Comparison of ENCODE assay signal across 9 mouse cellular contexts in genomic region chr14:20682498-20682897, GRCm38 (mm10). TPM values are rescaled to one million over a fixed set of nuclear protein-coding genes. Genes with fewer than 3 reads are reported as not detected.
DNase-seq lines count a peak whose midpoint lies in the region.
"Had no signal": no experiment of that assay in that cellular context is flagged by ENCODE, and none has a peak within 500 bp of the region (broad histone marks: within the 10 kb centered on the region; RNA-seq: fewer than 3 reads in every experiment).

No protein-coding gene starts in this region.

- DNase-seq in B cell, adult 2 months = peak; percentile 64 to 65
- DNase-seq in R1 (ENCODE audit: low read depth, low spot score) = peak; percentile 65
- DNase-seq in kidney, postnatal 14 days = peak; percentile 35
- peak; percentile 75 to 76 for DNase-seq in natural killer cell, adult 2 months (ENCODE audit: low spot score in 2 of 2)
- DNase-seq in left cerebral cortex, adult 8-10 months (ENCODE audit: low spot score in 2 of 2) = no peak
- DNase-seq in neural tube, embryonic 10.5 days (ENCODE audit: extremely low spot score, low spot score) = no peak
- DNase-seq in frontal cortex, postnatal 10 days (ENCODE audit: low spot score in 2 of 2) = no peak
- DNase-seq in layer of hippocampus, postnatal 14 days (ENCODE audit: low spot score in 2 of 2) = no peak
- DNase-seq: gastrocnemius, postnatal 36 days had no signal

RNA-seq across cellular contexts. Expression of gene Sec24c, which starts 8.4 kb away (rescaled TPM):
- total RNA-seq in left cerebral cortex, adult 8-10 months (2022) = 100 to 1,000 TPM in 1 of 4 experiments, 10 to 100 TPM in 3; 87.9 to 102 (median 99.5) TPM
- 100 to 1,000 TPM; 106 to 110 TPM for total RNA-seq in layer of hippocampus, postnatal 14 days (2021)

RNA-seq across cellular contexts. Expression of gene Fut11, which starts 12.3 kb away (rescaled TPM):
- 10 to 100 TPM; 14.4 to 15.4 (median 15.1) TPM for total RNA-seq in left cerebral cortex, adult 8-10 months (2022)
- total RNA-seq in layer of hippocampus, postnatal 14 days (2021) = 10 to 100 TPM; 18.2 to 18.5 TPM

RNA-seq across cellular contexts. Expression of gene Synpo2l, which starts 14.3 kb away (rescaled TPM):
- under 1 TPM; 0.23 to 0.57 (median 0.47) TPM for total RNA-seq in left cerebral cortex, adult 8-10 months (2022)
- under 1 TPM; 0.35 to 0.57 TPM for total RNA-seq in layer of hippocampus, postnatal 14 days (2021)

RNA-seq across cellular contexts. Expression of gene Chchd1, which starts 20.3 kb away (rescaled TPM):
- 10 to 100 TPM; 44.0 to 50.6 (median 49.5) TPM for total RNA-seq in left cerebral cortex, adult 8-10 months (2022)
- 10 to 100 TPM; 48.4 to 51.8 TPM for total RNA-seq in layer of hippocampus, postnatal 14 days (2021)

RNA-seq across cellular contexts. Expression of gene Zswim8, which starts 24.9 kb away (rescaled TPM):
- 100 to 1,000 TPM; 149 to 168 (median 158) TPM for total RNA-seq in left cerebral cortex, adult 8-10 months (2022)
- total RNA-seq in layer of hippocampus, postnatal 14 days (2021) = 100 to 1,000 TPM; 142 to 161 TPM

Comparison
In these comparisons a context has a peak if more than half of its experiments do, and no peak if none do; other contexts are left out.
1. DNase-seq: peak in B cell, adult 2 months (2 of 2), R1 (single experiment), kidney, postnatal 14 days (single experiment) and natural killer cell, adult 2 months (2 of 2); none in left cerebral cortex, adult 8-10 months (0 of 2), neural tube, embryonic 10.5 days (single experiment), frontal cortex, postnatal 10 days (0 of 2) and layer of hippocampus, postnatal 14 days (0 of 2).